Mouse (Mus musculus): ENCODE measurements around the gene Trim15. TPM values are rescaled to one million over a fixed set of nuclear protein-coding genes. Genes with fewer than 3 reads are reported as not detected.

Gene Trim15
- 0.40 and 0.52 TPM in 2 replicates for polyA plus RNA-seq (2015; fragmentation: Nextera tagmentation; extraction: Ambion mirVana)

DNA sequence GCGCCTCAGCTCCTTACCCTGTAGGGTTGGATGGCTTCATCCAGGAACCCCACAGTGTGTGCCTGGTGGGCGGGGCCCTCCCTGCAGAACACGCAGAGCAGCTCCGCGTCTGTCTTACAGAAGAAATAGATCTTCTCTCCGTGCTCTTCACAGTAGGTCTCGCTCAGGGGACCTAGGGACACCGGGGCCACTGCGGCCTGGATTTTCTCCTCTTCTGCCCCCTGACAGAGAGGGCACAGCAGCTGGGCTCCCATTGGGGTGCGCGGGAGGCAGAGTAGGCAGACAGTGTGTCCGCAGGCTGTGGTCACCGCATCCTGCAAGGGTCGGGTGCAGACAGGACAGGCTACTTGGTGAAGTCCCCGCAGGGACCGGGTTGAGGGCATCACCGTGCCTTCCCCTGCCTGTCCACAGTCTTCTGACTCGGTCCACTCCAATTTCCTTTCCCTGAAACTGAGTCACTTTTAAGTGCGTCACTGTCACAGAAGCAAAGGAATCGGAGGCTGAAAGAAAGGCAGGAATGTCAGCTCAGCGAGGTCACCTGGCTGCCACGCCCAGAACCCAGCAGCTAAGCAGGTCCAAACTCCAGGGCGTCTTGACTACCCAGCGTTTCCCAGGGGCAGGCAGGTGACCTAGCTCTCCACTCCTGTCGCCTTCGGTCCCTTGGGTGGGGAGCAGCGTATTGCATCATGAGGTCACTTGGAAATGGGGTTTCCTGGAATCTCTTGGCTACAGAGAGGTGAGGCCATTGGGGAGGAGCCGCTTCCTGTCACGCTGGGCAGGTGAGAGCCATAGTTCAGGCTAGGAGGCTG, at the start of gene Trim15:
Gene Trim15, minus strand, starts transcription at position 492 of the 809 bp plus-strand sequence.
- ATAC-seq (ENCODE audit: low FRiP score), result peak; percentile 36; the same call in 1 of the 2 replicates
- WGBS, result 15% methylated on average over 29 of the region's 29 CpGs
- H3K9me3 ChIP-seq, result no peaks in the 10 kb centered on the region
- H3K36me3 ChIP-seq, result no peaks in the 10 kb centered on the region
- no peak within 1 kb of the TSS for H3K27ac ChIP-seq
- peak within 1 kb of the TSS; percentile 39 for H3K9ac ChIP-seq
- peak within 1 kb of the TSS; percentile 31 for H3K4me3 ChIP-seq
- peaks cover 11% of the 10 kb centered on the region for H3K4me1 ChIP-seq (replicated peaks)
- H3K4me2 ChIP-seq, result peak within 1 kb of the TSS; percentile 53
- H3K27me3 ChIP-seq, result peaks cover 20% of the 10 kb centered on the region

DNA sequence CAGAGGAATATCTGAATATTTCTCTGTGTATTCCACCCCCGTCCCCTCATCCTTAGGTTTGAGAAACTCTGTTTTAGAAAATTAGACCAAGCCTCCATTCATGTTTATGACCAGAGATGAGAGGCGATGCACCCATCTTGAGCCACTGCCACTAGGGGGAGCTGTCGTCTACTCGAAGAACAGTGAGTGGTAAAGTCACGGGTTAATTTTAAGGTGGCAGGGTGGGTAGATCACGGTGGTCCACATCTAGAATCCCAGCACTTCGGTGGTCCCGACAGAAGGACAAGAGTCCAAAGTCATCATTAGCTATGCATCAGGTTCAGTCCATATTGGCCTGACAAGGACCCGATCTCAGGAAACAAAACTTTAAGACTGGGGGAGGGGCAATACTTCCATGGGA, 48.1 kb upstream of the Trim15 start:
- no peak overlapping the region for H3K27ac ChIP-seq
- WGBS, result 17% methylated on average over 9 of the region's 9 CpGs
- H3K4me1 ChIP-seq (replicated peaks), result no peaks in the 10 kb centered on the region
- ATAC-seq (ENCODE audit: low FRiP score), result 0 out of 2 replicates have a peak, but pooled peaks have one; percentile 32
- H3K27me3 ChIP-seq, result no peaks in the 10 kb centered on the region
- H3K4me2 ChIP-seq, result no peak overlapping the region
- no peak overlapping the region for H3K9ac ChIP-seq
- no peak overlapping the region for H3K4me3 ChIP-seq
- H3K36me3 ChIP-seq, result no peaks in the 10 kb centered on the region
- H3K9me3 ChIP-seq, result no peaks in the 10 kb centered on the region

DNA sequence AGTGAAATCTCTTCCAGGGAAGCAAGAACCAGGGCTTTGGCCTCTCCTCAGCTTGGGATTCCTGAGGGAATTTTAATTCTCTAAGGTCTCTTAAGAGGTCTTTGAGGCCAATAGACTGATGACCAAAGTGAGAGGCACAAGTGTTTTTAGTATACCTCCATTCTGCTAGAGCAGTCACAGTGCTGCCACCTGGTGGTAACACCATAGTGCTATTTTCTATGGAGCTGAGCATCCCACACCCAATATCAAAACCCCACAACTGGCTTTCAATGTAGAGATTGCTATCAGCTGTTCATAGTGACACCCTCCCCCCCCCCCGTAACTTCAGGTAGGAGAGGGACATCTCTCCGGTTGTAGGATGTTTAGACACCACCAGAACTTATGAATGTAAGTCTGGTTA, 47.1 kb upstream of the Trim15 start:
- Histone ChIP-seq H3K36me3 (no peaks in the 10 kb centered on the region), H3K4me2 (no peak overlapping the region), H3K27ac (no peak overlapping the region), H3K4me3 (no peak overlapping the region), H3K4me1 (replicated peaks) (no peaks in the 10 kb centered on the region), H3K9ac (no peak overlapping the region), H3K9me3 (no peaks in the 10 kb centered on the region), H3K27me3 (0 out of 2 replicates have a peak, but pooled peaks cover 6% of the 10 kb centered on the region)
- 14% methylated on average over 2 of the region's 2 CpGs for WGBS
- no peak for ATAC-seq (ENCODE audit: low FRiP score)

DNA sequence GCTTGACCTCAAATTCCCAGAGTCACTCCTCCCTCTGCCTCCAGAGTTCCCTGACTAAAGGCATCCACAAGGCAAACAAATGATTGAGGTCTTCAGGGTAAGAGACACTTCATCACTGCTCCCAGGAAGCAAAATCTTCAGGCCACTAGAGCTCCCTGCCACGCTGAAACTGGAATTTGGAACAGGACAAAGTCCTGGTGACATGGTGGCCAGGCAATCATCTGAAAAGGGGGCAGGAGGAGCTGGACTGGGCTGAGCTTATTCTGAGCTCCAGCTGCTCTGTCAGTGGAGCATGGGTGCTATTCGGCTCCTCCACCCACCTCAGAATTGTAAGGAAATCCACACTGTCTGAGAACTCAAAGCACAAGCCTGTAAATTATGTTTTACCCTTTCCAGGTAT, 45.0 kb upstream of the Trim15 start:
- Histone ChIP-seq H3K4me1 (replicated peaks) (no peaks in the 10 kb centered on the region), H3K4me3 (no peak overlapping the region), H3K27me3 (0 out of 2 replicates have a peak, but pooled peaks cover 7% of the 10 kb centered on the region), H3K4me2 (no peak overlapping the region), H3K36me3 (no peaks in the 10 kb centered on the region), H3K9ac (no peak overlapping the region), H3K27ac (no peak overlapping the region), H3K9me3 (no peaks in the 10 kb centered on the region)
- ATAC-seq (ENCODE audit: low FRiP score), result no peak
- 77% methylated on average over 2 of the region's 2 CpGs for WGBS

DNA sequence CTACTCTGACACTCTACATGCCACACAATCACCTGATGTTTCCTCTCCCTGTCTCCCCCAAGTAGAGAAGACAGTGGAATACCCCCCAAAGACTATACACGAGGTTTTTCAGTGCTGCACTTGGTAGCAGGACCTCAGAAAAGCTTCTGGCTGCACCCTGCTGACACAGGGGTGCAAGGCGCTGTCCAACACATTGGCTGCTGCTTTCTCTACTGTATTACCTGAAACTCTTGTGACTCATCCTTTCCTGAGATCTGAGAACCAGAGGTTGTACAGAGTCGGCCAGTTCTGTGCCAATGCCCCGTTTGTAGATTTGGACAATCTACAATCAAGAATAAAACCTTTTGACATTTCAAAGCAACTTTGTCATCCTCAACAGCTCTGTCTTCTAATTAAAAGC, 42.8 kb upstream of the Trim15 start:
- Histone ChIP-seq H3K27me3 (0 out of 2 replicates have a peak, but pooled peaks cover 7% of the 10 kb centered on the region), H3K4me1 (replicated peaks) (no peaks in the 10 kb centered on the region), H3K4me2 (no peak overlapping the region), H3K9me3 (no peaks in the 10 kb centered on the region), H3K27ac (no peak overlapping the region), H3K9ac (no peak overlapping the region), H3K36me3 (no peaks in the 10 kb centered on the region), H3K4me3 (no peak overlapping the region)
- 69% methylated on average over 4 of the region's 4 CpGs for WGBS
- no peak for ATAC-seq (ENCODE audit: low FRiP score)

DNA sequence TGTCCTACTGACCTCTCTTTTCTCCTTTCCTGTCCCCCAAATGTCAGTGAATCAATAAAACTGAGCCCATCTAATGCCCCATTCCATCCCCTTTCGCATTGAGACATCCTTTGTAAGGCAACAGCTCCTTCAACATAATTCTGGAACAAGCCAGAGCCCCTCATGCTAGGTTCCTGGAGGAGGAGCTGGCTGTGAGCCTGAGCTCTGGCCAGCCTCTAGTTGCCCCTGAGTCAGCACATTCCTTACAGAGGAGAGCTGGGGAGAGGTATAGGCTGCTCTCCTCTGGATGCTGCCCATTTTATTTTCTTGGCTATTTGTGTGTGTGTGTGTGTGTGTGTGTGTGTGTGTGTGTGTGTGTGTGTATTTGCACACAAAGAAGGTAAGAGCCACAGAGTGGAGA, 41.2 kb upstream of the Trim15 start:
- 45% methylated on average over 1 of the region's 1 CpGs for WGBS
- ATAC-seq (ENCODE audit: low FRiP score), result no peak
- Histone ChIP-seq H3K9me3 (no peaks in the 10 kb centered on the region), H3K4me2 (no peak overlapping the region), H3K36me3 (no peaks in the 10 kb centered on the region), H3K27me3 (0 out of 2 replicates have a peak, but pooled peaks cover 7% of the 10 kb centered on the region), H3K27ac (no peak overlapping the region), H3K9ac (no peak overlapping the region), H3K4me3 (no peak overlapping the region), H3K4me1 (replicated peaks) (no peaks in the 10 kb centered on the region)

DNA sequence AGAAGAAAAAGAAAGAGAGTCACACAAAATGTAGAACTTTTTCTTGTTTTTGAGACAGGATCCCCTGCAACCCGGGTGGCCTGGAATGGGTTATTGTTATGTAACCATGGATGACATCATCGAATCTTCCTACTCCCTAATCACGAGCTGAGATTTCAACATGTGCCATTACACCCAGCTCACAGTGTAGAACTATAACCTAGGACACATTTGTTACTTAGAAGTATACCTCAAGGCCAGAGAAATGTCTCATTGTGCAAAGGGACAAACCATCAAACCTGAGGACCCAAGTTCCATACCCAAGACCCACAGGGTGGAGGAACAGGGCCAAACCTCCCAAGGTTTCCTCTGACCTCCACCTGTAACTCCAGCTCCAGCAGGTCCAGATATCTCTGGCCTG, 36.6 kb upstream of the Trim15 start:
- no peaks in the 10 kb centered on the region for H3K36me3 ChIP-seq
- no peak overlapping the region for H3K4me2 ChIP-seq
- no peak overlapping the region for H3K9ac ChIP-seq
- no peak overlapping the region for H3K27ac ChIP-seq
- 75% methylated on average over 3 of the region's 3 CpGs for WGBS
- no peak for ATAC-seq (ENCODE audit: low FRiP score)
- H3K9me3 ChIP-seq, result no peaks in the 10 kb centered on the region
- no peaks in the 10 kb centered on the region for H3K27me3 ChIP-seq
- H3K4me3 ChIP-seq, result no peak overlapping the region
- H3K4me1 ChIP-seq (replicated peaks), result no peaks in the 10 kb centered on the region

DNA sequence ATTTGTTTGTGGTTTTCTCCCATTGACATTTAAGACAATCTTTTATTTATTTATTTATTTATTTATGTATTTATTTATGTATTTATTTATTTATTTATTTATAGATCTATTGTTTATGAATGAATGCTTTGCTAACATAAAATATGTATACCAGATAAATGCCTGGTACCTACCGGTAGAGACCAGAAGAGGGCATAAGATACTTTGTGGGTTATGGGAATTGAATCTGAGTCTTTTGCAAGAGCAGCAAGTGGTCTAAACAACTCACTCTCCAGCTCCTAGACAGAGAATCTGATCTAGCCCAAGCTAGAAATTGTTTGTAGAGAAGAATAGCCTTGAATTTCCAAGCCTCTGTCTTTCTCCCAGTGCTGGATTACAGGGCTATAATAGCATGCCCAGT, 33.7 kb upstream of the Trim15 start:
- Histone ChIP-seq H3K4me2 (no peak overlapping the region), H3K9me3 (no peaks in the 10 kb centered on the region), H3K36me3 (no peaks in the 10 kb centered on the region), H3K4me1 (replicated peaks) (no peaks in the 10 kb centered on the region), H3K4me3 (no peak overlapping the region), H3K27me3 (no peaks in the 10 kb centered on the region), H3K27ac (no peak overlapping the region), H3K9ac (no peak overlapping the region)
- 39% methylated on average over 1 of the region's 1 CpGs for WGBS
- no peak for ATAC-seq (ENCODE audit: low FRiP score)

DNA sequence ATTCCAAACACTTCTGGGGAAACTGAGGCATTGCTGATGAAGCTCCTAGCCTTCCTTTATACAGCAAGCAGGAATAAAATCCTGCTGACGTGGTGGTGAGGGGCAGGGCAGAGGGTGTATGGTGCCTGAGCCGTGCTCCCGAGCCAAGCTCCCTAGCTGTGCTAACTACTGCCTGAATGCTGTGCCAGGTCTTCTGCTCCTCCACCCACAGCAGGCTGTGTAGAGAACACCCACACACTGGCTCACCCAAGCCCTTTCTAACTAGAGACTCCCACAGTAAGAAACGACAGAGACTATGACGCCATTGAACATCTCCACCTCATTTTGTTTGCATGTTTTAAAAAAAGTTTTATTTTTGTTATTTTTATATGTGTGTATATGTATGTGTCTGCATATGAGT, 33.0 kb upstream of the Trim15 start:
- Histone ChIP-seq H3K4me3 (no peak overlapping the region), H3K9ac (no peak overlapping the region), H3K27me3 (no peaks in the 10 kb centered on the region), H3K27ac (no peak overlapping the region), H3K4me2 (no peak overlapping the region), H3K36me3 (no peaks in the 10 kb centered on the region), H3K9me3 (no peaks in the 10 kb centered on the region), H3K4me1 (replicated peaks) (no peaks in the 10 kb centered on the region)
- no peak for ATAC-seq (ENCODE audit: low FRiP score)
- 87% methylated on average over 5 of the region's 5 CpGs for WGBS

DNA sequence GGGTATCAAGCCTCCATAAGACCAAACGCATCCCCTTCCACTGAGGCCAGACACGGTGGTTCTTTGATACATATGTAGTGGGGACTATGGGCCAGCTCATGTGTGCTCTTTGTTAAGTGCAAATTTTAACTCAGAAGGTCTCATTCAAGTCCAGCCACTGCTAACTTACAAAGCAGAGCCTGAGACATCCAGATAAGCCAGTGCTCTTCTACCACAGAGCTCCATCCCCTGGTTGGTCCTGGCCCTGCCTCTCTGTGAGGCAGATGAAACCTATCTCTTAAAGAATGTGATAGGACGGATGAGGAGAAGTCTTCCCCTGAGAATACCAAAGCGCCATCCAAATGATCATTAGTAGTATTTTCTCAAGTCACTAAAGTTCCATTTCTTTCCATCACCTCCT, 32.4 kb upstream of the Trim15 start:
- Histone ChIP-seq H3K36me3 (no peaks in the 10 kb centered on the region), H3K27ac (no peak overlapping the region), H3K4me1 (replicated peaks) (no peaks in the 10 kb centered on the region), H3K27me3 (no peaks in the 10 kb centered on the region), H3K9me3 (no peaks in the 10 kb centered on the region), H3K4me3 (no peak overlapping the region), H3K4me2 (no peak overlapping the region), H3K9ac (no peak overlapping the region)
- ATAC-seq (ENCODE audit: low FRiP score), result no peak
- WGBS, result 92% methylated on average over 4 of the region's 4 CpGs

DNA sequence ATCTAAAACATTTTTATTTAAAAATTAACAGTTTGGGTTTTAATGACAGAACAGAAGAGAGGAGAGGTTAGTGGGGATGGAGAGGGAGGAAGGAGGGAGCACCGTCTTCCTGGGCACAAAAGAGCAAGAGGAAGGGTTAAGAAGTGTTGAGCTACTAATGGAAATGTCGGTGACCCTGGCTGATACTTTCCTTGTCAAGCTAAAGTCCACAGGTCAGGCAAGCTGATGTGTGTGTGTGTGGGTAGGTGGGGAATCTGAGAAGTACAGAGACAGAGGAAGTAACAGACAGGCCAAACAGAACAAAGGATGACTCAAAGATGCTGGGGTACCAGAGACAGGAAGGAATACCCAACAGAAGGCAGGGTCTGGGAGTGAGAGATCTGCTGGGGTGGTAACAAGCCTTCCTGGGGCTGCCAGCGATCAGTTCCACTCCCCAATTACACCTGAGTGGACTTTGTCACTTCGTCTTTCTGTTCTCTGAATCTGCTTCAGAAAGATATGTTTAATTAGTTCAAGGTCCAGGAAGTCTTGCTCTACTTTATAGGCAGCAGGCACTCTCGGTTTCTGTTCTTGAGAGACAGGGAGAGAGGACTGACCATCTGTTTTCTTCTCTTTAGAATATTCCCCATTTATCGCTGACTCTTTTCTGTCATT, 30.7 kb upstream of the Trim15 start, which contains the start of gene Trim31:
Gene Trim31, plus strand, starts transcription at position 567 of the 654 bp plus-strand sequence.
- H3K27ac ChIP-seq, result no peak within 1 kb of the TSS
- H3K4me1 ChIP-seq (replicated peaks), result no peaks in the 10 kb centered on the region
- H3K27me3 ChIP-seq, result no peaks in the 10 kb centered on the region
- H3K9ac ChIP-seq, result no peak within 1 kb of the TSS
- no peak within 1 kb of the TSS for H3K4me3 ChIP-seq
- H3K4me2 ChIP-seq, result no peak within 1 kb of the TSS
- 68% methylated on average over 6 of the region's 6 CpGs for WGBS
- no peaks in the 10 kb centered on the region for H3K9me3 ChIP-seq
- no peaks in the 10 kb centered on the region for H3K36me3 ChIP-seq
- no peak for ATAC-seq (ENCODE audit: low FRiP score)

DNA sequence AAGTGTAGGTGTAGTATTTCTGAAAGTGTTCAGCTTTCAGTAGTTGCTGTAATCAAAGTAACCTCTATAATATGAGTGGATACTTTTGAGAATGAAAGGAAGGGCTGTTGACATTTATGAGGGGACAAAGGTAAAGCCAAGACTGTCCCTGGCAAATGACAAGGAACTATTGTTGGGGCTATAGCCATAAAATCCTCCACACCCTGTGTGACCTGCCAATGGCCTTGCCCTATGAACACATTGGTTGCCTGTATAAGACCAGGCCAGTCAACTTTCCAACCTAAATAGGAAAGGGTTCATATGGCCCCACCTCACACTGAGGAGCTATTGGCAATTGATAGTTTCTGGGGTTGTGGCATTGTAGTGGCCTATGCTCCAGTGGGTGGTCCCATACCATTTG, 30.1 kb upstream of the Trim15 start:
- ATAC-seq (ENCODE audit: low FRiP score), result no peak
- Histone ChIP-seq H3K9me3 (no peaks in the 10 kb centered on the region), H3K27ac (no peak overlapping the region)

DNA sequence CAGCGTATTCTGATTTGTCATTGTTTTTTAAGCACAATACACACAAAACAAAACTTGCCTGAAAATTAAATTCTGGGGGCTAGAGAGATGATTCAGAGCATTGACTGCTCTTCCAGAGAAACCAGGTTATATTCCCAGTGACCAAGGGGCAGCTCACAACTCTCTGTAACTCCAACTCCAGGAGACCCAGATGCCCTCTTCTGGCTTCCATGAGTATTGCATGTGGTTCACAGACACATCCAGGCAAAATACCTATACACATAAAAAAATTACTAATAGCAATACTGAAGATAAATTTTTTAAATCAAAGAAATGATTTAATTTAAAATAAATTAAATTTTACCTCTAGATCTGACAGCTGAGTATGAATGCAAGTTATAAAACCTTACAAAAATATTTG, 29.6 kb upstream of the Trim15 start:
- no peak overlapping the region for H3K4me2 ChIP-seq
- H3K4me1 ChIP-seq (replicated peaks), result no peaks in the 10 kb centered on the region
- H3K27me3 ChIP-seq, result no peaks in the 10 kb centered on the region
- no peak for ATAC-seq (ENCODE audit: low FRiP score)
- WGBS, result 81% methylated on average over 1 of the region's 1 CpGs
- H3K27ac ChIP-seq, result no peak overlapping the region
- no peaks in the 10 kb centered on the region for H3K9me3 ChIP-seq
- no peak overlapping the region for H3K4me3 ChIP-seq
- no peaks in the 10 kb centered on the region for H3K36me3 ChIP-seq
- H3K9ac ChIP-seq, result no peak overlapping the region

More for the DNA sequence above, 30.1 kb upstream of the Trim15 start:
- Histone ChIP-seq H3K4me1 (replicated peaks) (no peaks in the 10 kb centered on the region), H3K9ac (no peak overlapping the region), H3K4me3 (no peak overlapping the region), H3K36me3 (no peaks in the 10 kb centered on the region), H3K4me2 (no peak overlapping the region), H3K27me3 (no peaks in the 10 kb centered on the region)
